ENCODE assay signal across 15 mouse cellular contexts in genomic region chr10:42493000-42493399, GRCm38 (mm10).
"Had no signal": no experiment of that assay in that cellular context is flagged by ENCODE, and none has a peak within 500 bp of the region (broad histone marks: within the 10 kb centered on the region; RNA-seq: fewer than 3 reads in every experiment).

No protein-coding gene starts in this region.

- H3K4me1 ChIP-seq: midbrain, embryonic 13.5 days had no signal

- H3K4me2 ChIP-seq: liver, embryonic 13.5 days; lung, embryonic 14.5 days; midbrain, embryonic 13.5 days had no signal

- ATAC-seq: hindbrain, postnatal 0 days; inflammation-experienced regulatory T-cells, adult 6 months; lung, postnatal 0 days; midbrain, embryonic 13.5 days; midbrain, embryonic 16.5 days had no signal

- H3K9ac ChIP-seq: liver, embryonic 13.5 days; lung, embryonic 14.5 days; midbrain, embryonic 13.5 days had no signal

- H3K27me3 ChIP-seq: liver, embryonic 13.5 days; megakaryocyte, embryonic 14.5 days; midbrain, embryonic 13.5 days had no signal

- H3K4me3 ChIP-seq: left cerebral cortex, adult 2 months; liver, embryonic 13.5 days; megakaryocyte, embryonic 14.5 days; midbrain, embryonic 10.5 days; midbrain, embryonic 13.5 days; myocyte had no signal

- H3K27ac ChIP-seq: hindbrain, postnatal 0 days; left cerebral cortex, adult 2 months; liver, embryonic 13.5 days; macrophage; midbrain, embryonic 10.5 days; midbrain, embryonic 13.5 days had no signal

- H3K36me3 ChIP-seq: liver, embryonic 13.5 days; midbrain, embryonic 10.5 days; midbrain, embryonic 13.5 days had no signal

- DNase-seq: layer of hippocampus, postnatal 36 days; liver, embryonic 13.5 days; lung, embryonic 14.5 days; thymus, adult 18-20 months; thymus, postnatal 4 days had no signal

- H3K9me3 ChIP-seq: liver, embryonic 13.5 days; megakaryocyte, embryonic 14.5 days; midbrain, embryonic 10.5 days; midbrain, embryonic 13.5 days had no signal
